Mouse (Mus musculus) heart, embryonic 11.5 days (tissue): ENCODE results near the gene Grm1. TPM values are rescaled to one million over a fixed set of nuclear protein-coding genes. Genes with fewer than 3 reads are reported as not detected.

ENCODE experiments used
- ATAC-seq: fragments of 200-750 bp; cut with Nextera tagmentation; replicated peaks from 2 replicates; pipeline ENCODE4 v1.8.0; 2017; ENCODE audit warnings: moderate library complexity; ENCODE audit not compliant: insufficient number of reproducible peaks, low FRiP score, low TSS enrichment
- H3K27ac ChIP-seq: fragments of 300-500 bp; sonication (generic); 2 replicates; pipeline ENCODE4 v1.5.1; 2014; ENCODE audit warnings: mild to moderate bottlenecking, low read depth, low read length
- H3K27me3 ChIP-seq: fragments of 300-500 bp; sonication (generic); 2 replicates; pipeline ENCODE4 v1.6.1; 2014; ENCODE audit warnings: mild to moderate bottlenecking, low read length, mixed read lengths; ENCODE audit not compliant: control insufficient read depth, insufficient read depth
- H3K36me3 ChIP-seq: fragments of 300-500 bp; sonication (generic); 2 replicates; pipeline ENCODE4 v1.6.1; 2014; ENCODE audit warnings: mild to moderate bottlenecking, low read length, moderate library complexity, mixed read lengths; ENCODE audit not compliant: control insufficient read depth, insufficient read depth
- H3K4me1 ChIP-seq: fragments of 300-500 bp; sonication (generic); 2 replicates; pipeline ENCODE4 v1.6.1; 2014; ENCODE audit warnings: low read length; ENCODE audit not compliant: control insufficient read depth, insufficient read depth
- H3K4me2 ChIP-seq: fragments of 300-500 bp; sonication (generic); 2 replicates; pipeline ENCODE4 v1.6.1; 2014; ENCODE audit warnings: mild to moderate bottlenecking, moderate library complexity
- H3K4me3 ChIP-seq: fragments of 300-500 bp; sonication (generic); 2 replicates; pipeline ENCODE4 v1.5.1; 2014; ENCODE audit warnings: low read depth, low read length
- H3K9ac ChIP-seq: fragments of 300-500 bp; sonication (generic); 2 replicates; pipeline ENCODE4 v1.6.1; 2014; ENCODE audit warnings: mild to moderate bottlenecking, low read depth, low read length, moderate library complexity
- H3K9me3 ChIP-seq: fragments of 300-500 bp; sonication (generic); replicated peaks from 2 replicates; pipeline ENCODE4 v1.6.1; 2016; ENCODE audit warnings: low read length; ENCODE audit not compliant: control insufficient read depth
- WGBS: fragments of 180-500 bp; shearing (Covaris S2); extraction: QIAGEN DNeasy Blood & Tissue Kit; methylation state at CpG from one replicate; pipeline ENCODE4 v1.1.7; 2014; ENCODE audit not compliant: insufficient replicate concordance; 5-methylcytosine and 5-hydroxymethylcytosine counted together
- polyA plus RNA-seq: library from polyadenylated mRNA; unstranded; fragments of >200 nt; fragmentation: Nextera tagmentation; extraction: Ambion mirVana; gene quantifications from 2 replicates; pipeline ENCODE4 v1.2.1, GENCODE M21; 2014

The Grm1 gene
- polyA plus RNA-seq, 1 experiment from 2014 or later, result not detected

GRCm38 (mm10) chr10:10656621-10657020, 425.5 kb downstream of the Grm1 start:
- no peaks in the 10 kb centered on the region for H3K27me3 ChIP-seq
- H3K9me3 ChIP-seq, result no peaks in the 10 kb centered on the region
- ATAC-seq, result no peak
- H3K27ac ChIP-seq, result no peak overlapping the region
- no peaks in the 10 kb centered on the region for H3K4me1 ChIP-seq
- H3K36me3 ChIP-seq, result no peaks in the 10 kb centered on the region
- no peak overlapping the region for H3K4me2 ChIP-seq
- H3K9ac ChIP-seq, result no peak overlapping the region
- no peak overlapping the region for H3K4me3 ChIP-seq
- WGBS, result 77% methylated on average over 4 of the region's 4 CpGs

GRCm38 (mm10) chr10:10655991-10656390, 426.2 kb downstream of the Grm1 start:
- no peaks in the 10 kb centered on the region for H3K27me3 ChIP-seq
- H3K4me1 ChIP-seq, result no peaks in the 10 kb centered on the region
- H3K4me2 ChIP-seq, result no peak overlapping the region
- no peak for ATAC-seq
- no peak overlapping the region for H3K4me3 ChIP-seq
- H3K36me3 ChIP-seq, result no peaks in the 10 kb centered on the region
- no peak overlapping the region for H3K9ac ChIP-seq
- H3K9me3 ChIP-seq, result no peaks in the 10 kb centered on the region
- H3K27ac ChIP-seq, result no peak overlapping the region

Other genes with a start within 250 kb of the Grm1 start
- gene Shprh, start 67.1 kb upstream of the Grm1 start, polyA plus RNA-seq, result 13.8 and 20.1 TPM in 2 replicates
- gene Fbxo30, start 199.0 kb upstream of the Grm1 start, polyA plus RNA-seq, result 33.6 and 39.0 TPM in 2 replicates